Comparison of ENCODE assay signal across 10 mouse cellular contexts in the genomic region with DNA sequence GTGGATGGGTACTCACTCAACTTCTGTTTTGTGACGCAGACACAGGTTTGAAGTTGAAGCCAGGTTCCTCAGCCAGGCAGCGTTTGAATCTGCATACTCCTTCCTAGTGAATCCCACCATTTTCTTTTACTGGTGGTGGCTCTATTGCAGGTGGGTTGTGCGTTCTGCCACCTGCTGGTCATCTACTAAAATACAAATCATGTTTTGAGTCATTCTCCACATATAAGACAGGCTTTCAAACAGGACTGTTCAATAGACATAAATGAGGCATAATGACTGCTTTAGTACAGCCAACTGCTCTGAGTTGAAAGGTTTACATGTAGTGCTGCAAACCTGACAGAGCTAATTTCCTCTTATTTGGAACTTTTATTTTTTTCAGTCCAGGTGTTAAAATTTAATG.
DNase-seq lines count a peak whose midpoint lies in the region; ATAC-seq and TF ChIP-seq lines count a peak whose summit lies in the region.
"Had no signal": no experiment of that assay in that cellular context is flagged by ENCODE, and none has a peak within 500 bp of the region (broad histone marks: within the 10 kb centered on the region; RNA-seq: fewer than 3 reads in every experiment).

No protein-coding gene starts in this region.

- no peak overlapping the region for H3K27ac ChIP-seq in lung, embryonic 14.5 days (ENCODE audit: low read depth)
- H3K27ac ChIP-seq: lung, embryonic 15.5 days had no signal

- H3K9me3 ChIP-seq in lung, embryonic 14.5 days (ENCODE audit: low read depth, low read length): no peaks in the 10 kb centered on the region
- H3K9me3 ChIP-seq: lung, embryonic 15.5 days had no signal

- peak; percentile 55 for DNase-seq in CD4-positive, CD25-positive, alpha-beta regulatory T cell, adult 2 months (ENCODE audit: low read depth, low spot score)
- DNase-seq in lung, embryonic 14.5 days: peak; percentile 50
- no peak for DNase-seq in lung, postnatal 10 days
- DNase-seq in brain, embryonic 14.5 days (ENCODE audit: low read depth): peak; percentile 74
- DNase-seq in gastrocnemius, postnatal 25 days: no peak
- no peak for DNase-seq in c-Kit-positive CD71-positive TER-119-positive erythroid progenitor cells, embryonic 14.5 days (ENCODE audit: low spot score)

- no peaks in the 10 kb centered on the region for H3K4me1 ChIP-seq in lung, embryonic 14.5 days (ENCODE audit: insufficient read depth)

- no peak overlapping the region for H3K9ac ChIP-seq in lung, embryonic 14.5 days
- H3K9ac ChIP-seq: lung, embryonic 15.5 days had no signal

- TF ChIP-seq POLR2A in brain, embryonic 14.5 days (IDR thresholded peaks at IDR 0.05; ENCODE audit: borderline replicate concordance, extremely low read depth, insufficient read depth, insufficient read length, poor library complexity, severe bottlenecking): no peak

- 40% methylated on average over 3 of the region's 3 CpGs for WGBS in lung, embryonic 14.5 days

- no peaks in the 10 kb centered on the region for H3K36me3 ChIP-seq in lung, embryonic 14.5 days (ENCODE audit: insufficient read depth)
- H3K36me3 ChIP-seq: lung, embryonic 15.5 days had no signal

- no peak overlapping the region for H3K4me3 ChIP-seq in lung, embryonic 14.5 days (ENCODE audit: low read depth, low read length)
- H3K4me3 ChIP-seq: lung, embryonic 15.5 days had no signal

- H3K4me2 ChIP-seq in lung, embryonic 14.5 days: no peak overlapping the region
- H3K4me2 ChIP-seq: lung, embryonic 15.5 days had no signal

- peak; percentile 61 for TF ChIP-seq CTCF in lung, embryonic 14.5 days (IDR thresholded peaks at IDR 0.05; ENCODE audit: low read depth)
- TF ChIP-seq CTCF in brain, embryonic 14.5 days (IDR thresholded peaks at IDR 0.05; ENCODE audit: borderline replicate concordance, extremely low read depth, insufficient read depth, insufficient read length): peak; percentile 59; the same call in 1 of the 2 replicates

- ATAC-seq in CD4-positive, CD25-positive, alpha-beta regulatory T cell, adult 4 months: no peak
- ATAC-seq in lung, embryonic 14.5 days (ENCODE audit: insufficient read depth): no peak; the same call in 1 of the 2 replicates
- peak; percentile 70 for ATAC-seq in megakaryocyte progenitor cell, adult 5-6 weeks (replicated peaks; ENCODE audit: poor library complexity)
- ATAC-seq: inflammation-experienced regulatory T-cells, adult 6 months had no signal

- H3K27me3 ChIP-seq in lung, embryonic 14.5 days (ENCODE audit: insufficient read depth, low read length): no peaks in the 10 kb centered on the region
- H3K27me3 ChIP-seq: lung, embryonic 15.5 days had no signal

Comparison
In these comparisons a context has a peak if more than half of its experiments do, and no peak if none do; other contexts are left out.
1. DNase-seq: peak in CD4-positive, CD25-positive, alpha-beta regulatory T cell, adult 2 months (single experiment), lung, embryonic 14.5 days (single experiment) and brain, embryonic 14.5 days (single experiment); none in lung, postnatal 10 days (single experiment), gastrocnemius, postnatal 25 days (single experiment) and c-Kit-positive CD71-positive TER-119-positive erythroid progenitor cells, embryonic 14.5 days (single experiment).